Mouse (Mus musculus) intestine, embryonic 15.5 days (tissue): ENCODE data around the gene Syap1. TPM values are rescaled to one million over a fixed set of nuclear protein-coding genes. Genes with fewer than 3 reads are reported as not detected.

Experiments
- ATAC-seq: fragments of 200-750 bp; cut with Nextera tagmentation; 2 replicates; pipeline ENCODE4 v1.8.0; 2017; ENCODE audit warnings: moderate TSS enrichment, moderate library complexity
- H3K27ac ChIP-seq: fragments of 300-500 bp; sonication (generic); 2 replicates; pipeline ENCODE4 v1.5.1; 2015; ENCODE audit warnings: mild to moderate bottlenecking, inconsistent platforms
- H3K27me3 ChIP-seq: fragments of 300-500 bp; sonication (generic); replicated peaks from 2 replicates; pipeline ENCODE4 v1.6.1; 2015; ENCODE audit warnings: inconsistent platforms
- H3K36me3 ChIP-seq: fragments of 300-500 bp; sonication (generic); 2 replicates; pipeline ENCODE4 v1.6.1; 2015; ENCODE audit warnings: inconsistent platforms
- H3K4me1 ChIP-seq: fragments of 300-500 bp; sonication (generic); replicated peaks from 2 replicates; pipeline ENCODE4 v1.6.1; 2015; ENCODE audit warnings: inconsistent platforms
- H3K4me2 ChIP-seq: fragments of 300-500 bp; sonication (generic); replicated peaks from 2 replicates; pipeline ENCODE4 v1.6.1; 2015; ENCODE audit warnings: mild to moderate bottlenecking, inconsistent platforms
- H3K4me3 ChIP-seq: fragments of 300-500 bp; sonication (generic); replicated peaks from 2 replicates; pipeline ENCODE4 v1.5.1; 2015; ENCODE audit warnings: inconsistent platforms
- H3K9ac ChIP-seq: fragments of 300-500 bp; sonication (generic); 2 replicates; pipeline ENCODE4 v1.6.1; 2015; ENCODE audit warnings: inconsistent platforms
- H3K9me3 ChIP-seq: fragments of 300-500 bp; sonication (generic); 2 replicates; pipeline ENCODE4 v1.6.1; 2016; ENCODE audit warnings: inconsistent platforms
- WGBS: fragments of 180-500 bp; shearing (Covaris S2); methylation state at CpG from one replicate; pipeline ENCODE4 v1.1.7; 2015; 5-methylcytosine and 5-hydroxymethylcytosine counted together
- microRNA counts: library from miRNA; unstranded; fragments of <30 nt; microRNA quantifications from one replicate; lab custom pipeline; 2016
- polyA plus RNA-seq: library from polyadenylated mRNA; unstranded; fragments of >200 nt; fragmentation: Nextera tagmentation; extraction: Ambion mirVana; gene quantifications from 2 replicates; pipeline ENCODE4 v1.2.1, GENCODE M21; 2015

Gene Syap1
- polyA plus RNA-seq, 1 experiment from 2014 or later = 37.5 TPM

- Histone ChIP-seq H3K36me3 (no peaks in the 10 kb centered on the region), H3K4me3 (peak overlapping the region; percentile 54), H3K9me3 (no peaks in the 10 kb centered on the region), H3K27me3 (no peaks in the 10 kb centered on the region), H3K4me1 (no peaks in the 10 kb centered on the region), H3K9ac (peak overlapping the region; percentile 55), H3K27ac (no peak overlapping the region), H3K4me2 (peak overlapping the region; percentile 78)
- peak; percentile 39 for ATAC-seq
- WGBS = 28% methylated on average over 20 of the region's 20 CpGs
Observed at GRCm38 (mm10) chrX:162828783-162829182, 59.5 kb downstream of the Syap1 start.

GRCm38 (mm10) chrX:162828016-162828415, 60.2 kb downstream of the Syap1 start:
- H3K4me2 ChIP-seq = peak overlapping the region; percentile 78
- H3K27ac ChIP-seq = no peak overlapping the region
- no peaks in the 10 kb centered on the region for H3K36me3 ChIP-seq
- no peak overlapping the region for H3K9ac ChIP-seq
- H3K4me1 ChIP-seq = no peaks in the 10 kb centered on the region
- no peaks in the 10 kb centered on the region for H3K9me3 ChIP-seq
- WGBS = 45% methylated on average over 6 of the region's 6 CpGs
- peak overlapping the region; percentile 54 for H3K4me3 ChIP-seq
- ATAC-seq = no peak
- H3K27me3 ChIP-seq = no peaks in the 10 kb centered on the region

MicroRNAs within 50 kb of the gene (microRNA counts, 519-probe panel; counts per million panel counts)
- microRNA mmu-miR-3473 (lab: Ali Mortazavi, UCI) = 2,297 counts per million, percentile 59 among the panel's probes with 10 or more counts

Other genes starting within 250 kb of the Syap1 start
- 0.48 and 0.62 TPM in 2 replicates for gene Reps2, start 244.8 kb downstream of the Syap1 start, polyA plus RNA-seq
- 833 and 878 TPM in 2 replicates for gene Rbbp7, start 128.0 kb downstream of the Syap1 start, polyA plus RNA-seq
- 13.3 and 13.5 TPM in 2 replicates for gene Txlng, start 59.0 kb downstream of the Syap1 start, polyA plus RNA-seq
- 68.4 and 76.0 TPM in 2 replicates for gene Ctps2, start 12.8 kb upstream of the Syap1 start, polyA plus RNA-seq
- 252 and 315 TPM in 2 replicates for gene S100g, start 76.2 kb upstream of the Syap1 start, polyA plus RNA-seq